Mouse (Mus musculus) kidney, embryonic 15.5 days (tissue): ENCODE results near the gene Mycl. TPM values are rescaled to one million over a fixed set of nuclear protein-coding genes. Genes with fewer than 3 reads are reported as not detected.
A peak's percentile ranks its signal among the peaks of the same experiment; 100 is the strongest.

Experiments
- ATAC-seq: fragments of 200-750 bp; cut with Nextera tagmentation; replicated peaks from 2 replicates; pipeline ENCODE4 v1.8.0; 2017; ENCODE audit warnings: moderate TSS enrichment; ENCODE audit not compliant: low FRiP score
- H3K27ac ChIP-seq: fragments of 300-500 bp; sonication (generic); 2 replicates; pipeline ENCODE4 v1.5.1; 2015; ENCODE audit warnings: mild to moderate bottlenecking, inconsistent platforms
- H3K27me3 ChIP-seq: fragments of 300-500 bp; sonication (generic); 2 replicates; pipeline ENCODE4 v1.6.1; 2015; ENCODE audit warnings: inconsistent platforms
- H3K36me3 ChIP-seq: fragments of 300-500 bp; sonication (generic); 2 replicates; pipeline ENCODE4 v1.6.1; 2015; ENCODE audit warnings: inconsistent platforms
- H3K4me1 ChIP-seq: fragments of 300-500 bp; sonication (generic); 2 replicates; pipeline ENCODE4 v1.6.1; 2015; ENCODE audit warnings: inconsistent platforms
- H3K4me2 ChIP-seq: fragments of 300-500 bp; sonication (generic); 2 replicates; pipeline ENCODE4 v1.6.1; 2015; ENCODE audit warnings: moderate library complexity, mild to moderate bottlenecking, inconsistent platforms
- H3K4me3 ChIP-seq: fragments of 300-500 bp; sonication (generic); replicated peaks from 2 replicates; pipeline ENCODE4 v1.5.1; 2015; ENCODE audit warnings: mild to moderate bottlenecking, inconsistent platforms
- H3K9ac ChIP-seq: fragments of 300-500 bp; sonication (generic); 2 replicates; pipeline ENCODE4 v1.6.1; 2015; ENCODE audit warnings: mild to moderate bottlenecking, inconsistent platforms
- H3K9me3 ChIP-seq: fragments of 300-500 bp; sonication (generic); replicated peaks from 2 replicates; pipeline ENCODE4 v1.6.1; 2016; ENCODE audit warnings: inconsistent platforms
- WGBS: fragments of 180-500 bp; shearing (Covaris S2); methylation state at CpG from one replicate; pipeline ENCODE4 v1.1.7; 2015; ENCODE audit warnings: mixed read lengths; 5-methylcytosine and 5-hydroxymethylcytosine counted together
- polyA plus RNA-seq: library from polyadenylated mRNA; unstranded; fragments of >200 nt; fragmentation: Nextera tagmentation; extraction: Ambion mirVana; gene quantifications from 2 replicates; pipeline ENCODE4 v1.2.1, GENCODE M21; 2015

Gene Mycl
- polyA plus RNA-seq, 1 experiment from 2014 or later, result 8.1 TPM

- Histone ChIP-seq H3K9ac (peak overlapping the region; percentile 48; the same call in 1 of the 2 replicates), H3K4me1 (peaks cover 45% of the 10 kb centered on the region), H3K9me3 (no peaks in the 10 kb centered on the region), H3K4me3 (peak overlapping the region; percentile 58), H3K27me3 (peaks cover 32% of the 10 kb centered on the region), H3K4me2 (peak overlapping the region; percentile 99), H3K27ac (no peak overlapping the region), H3K36me3 (no peaks in the 10 kb centered on the region)
- no peak for ATAC-seq
- WGBS, result 27% methylated on average over 6 of the region's 6 CpGs
These were observed 33.9 kb upstream of the Mycl start for GRCm38 (mm10) chr4:122961589-122961988.

GRCm38 (mm10) chr4:122962751-122963150 is 32.7 kb upstream of the Mycl start:
- WGBS, result 55% methylated on average over 8 of the region's 8 CpGs

GRCm38 (mm10) chr4:122968106-122968505 is 27.3 kb upstream of the Mycl start:
- no peak for ATAC-seq

More at GRCm38 (mm10) chr4:122962751-122963150, 32.7 kb upstream of the Mycl start:
- Histone ChIP-seq H3K4me2 (no peak overlapping the region), H3K9ac (no peak overlapping the region), H3K36me3 (no peaks in the 10 kb centered on the region), H3K27me3 (peaks cover 32% of the 10 kb centered on the region), H3K27ac (no peak overlapping the region), H3K9me3 (no peaks in the 10 kb centered on the region), H3K4me3 (no peak overlapping the region), H3K4me1 (peaks cover 45% of the 10 kb centered on the region)
- no peak for ATAC-seq

GRCm38 (mm10) chr4:122971191-122971590 is 24.3 kb upstream of the Mycl start:
- peaks cover 7% of the 10 kb centered on the region; the same call in 1 of the 2 replicates for H3K4me1 ChIP-seq
- H3K27ac ChIP-seq, result no peak overlapping the region
- H3K4me3 ChIP-seq, result no peak overlapping the region
- 0 out of 2 replicates have a peak, but pooled peaks cover 2% of the 10 kb centered on the region for H3K27me3 ChIP-seq
- 78% methylated on average over 4 of the region's 4 CpGs for WGBS
- ATAC-seq, result no peak
- no peaks in the 10 kb centered on the region for H3K36me3 ChIP-seq
- no peak overlapping the region for H3K9ac ChIP-seq
- H3K9me3 ChIP-seq, result no peaks in the 10 kb centered on the region
- no peak overlapping the region for H3K4me2 ChIP-seq

More at GRCm38 (mm10) chr4:122968106-122968505, 27.3 kb upstream of the Mycl start:
- no peaks in the 10 kb centered on the region for H3K9me3 ChIP-seq
- H3K4me3 ChIP-seq, result no peak overlapping the region
- H3K9ac ChIP-seq, result no peak overlapping the region
- no peak overlapping the region for H3K27ac ChIP-seq
- WGBS, result 88% methylated on average over 4 of the region's 4 CpGs
- H3K4me2 ChIP-seq, result no peak overlapping the region
- H3K27me3 ChIP-seq, result 0 out of 2 replicates have a peak, but pooled peaks cover 2% of the 10 kb centered on the region
- H3K36me3 ChIP-seq, result no peaks in the 10 kb centered on the region
- no peaks in the 10 kb centered on the region for H3K4me1 ChIP-seq

GRCm38 (mm10) chr4:122971646-122972045 is 23.8 kb upstream of the Mycl start:
- Histone ChIP-seq H3K27ac (no peak overlapping the region), H3K4me2 (no peak overlapping the region), H3K4me3 (no peak overlapping the region), H3K9me3 (no peaks in the 10 kb centered on the region), H3K36me3 (no peaks in the 10 kb centered on the region), H3K9ac (no peak overlapping the region), H3K27me3 (0 out of 2 replicates have a peak, but pooled peaks cover 2% of the 10 kb centered on the region), H3K4me1 (peaks cover 7% of the 10 kb centered on the region; the same call in 1 of the 2 replicates)
- 81% methylated on average over 4 of the region's 4 CpGs for WGBS
- ATAC-seq, result no peak

GRCm38 (mm10) chr4:122972056-122972455 is 23.4 kb upstream of the Mycl start:
- no peak for ATAC-seq
- WGBS, result 69% methylated on average over 8 of the region's 8 CpGs
- H3K4me1 ChIP-seq, result peaks cover 7% of the 10 kb centered on the region; the same call in 1 of the 2 replicates

GRCm38 (mm10) chr4:122974976-122975520 is 20.4 kb upstream of the Mycl start:
- no peaks in the 10 kb centered on the region for H3K9me3 ChIP-seq
- no peaks in the 10 kb centered on the region for H3K36me3 ChIP-seq
- ATAC-seq, result peak; percentile 77; the same call in 1 of the 2 replicates
- H3K4me3 ChIP-seq, result no peak overlapping the region
- 0 out of 2 replicates have a peak, but pooled peaks cover 2% of the 10 kb centered on the region for H3K27me3 ChIP-seq
- H3K27ac ChIP-seq, result no peak overlapping the region
- WGBS, result 45% methylated on average over 5 of the region's 5 CpGs
- H3K9ac ChIP-seq, result no peak overlapping the region
- H3K4me1 ChIP-seq, result peaks cover 7% of the 10 kb centered on the region; the same call in 1 of the 2 replicates
- no peak overlapping the region for H3K4me2 ChIP-seq

More at GRCm38 (mm10) chr4:122972056-122972455, 23.4 kb upstream of the Mycl start:
- Histone ChIP-seq H3K4me2 (no peak overlapping the region), H3K36me3 (no peaks in the 10 kb centered on the region), H3K9me3 (no peaks in the 10 kb centered on the region), H3K27ac (no peak overlapping the region), H3K4me3 (no peak overlapping the region), H3K27me3 (0 out of 2 replicates have a peak, but pooled peaks cover 2% of the 10 kb centered on the region), H3K9ac (no peak overlapping the region)

- no peak for ATAC-seq
- Histone ChIP-seq H3K9me3 (no peaks in the 10 kb centered on the region), H3K27me3 (peaks cover under 1% of the 10 kb centered on the region; the same call in 1 of the 2 replicates), H3K36me3 (no peaks in the 10 kb centered on the region), H3K4me1 (peaks cover 17% of the 10 kb centered on the region), H3K4me3 (no peak overlapping the region), H3K9ac (no peak overlapping the region), H3K4me2 (no peak overlapping the region), H3K27ac (no peak overlapping the region)
- 77% methylated on average over 4 of the region's 4 CpGs for WGBS
These were observed 18.6 kb upstream of the Mycl start for GRCm38 (mm10) chr4:122976885-122977284.

- peaks cover 28% of the 10 kb centered on the region for H3K4me1 ChIP-seq
- 62% methylated on average over 2 of the region's 2 CpGs for WGBS
- H3K4me3 ChIP-seq, result no peak overlapping the region
- ATAC-seq, result no peak
- H3K4me2 ChIP-seq, result no peak overlapping the region
- H3K27ac ChIP-seq, result no peak overlapping the region
- peaks cover 15% of the 10 kb centered on the region for H3K27me3 ChIP-seq
- H3K36me3 ChIP-seq, result no peaks in the 10 kb centered on the region
- no peak overlapping the region for H3K9ac ChIP-seq
- H3K9me3 ChIP-seq, result no peaks in the 10 kb centered on the region
These were observed 16.6 kb upstream of the Mycl start for GRCm38 (mm10) chr4:122978850-122979249.

- no peak for ATAC-seq
- 82% methylated on average over 3 of the region's 3 CpGs for WGBS
These were observed 15.6 kb upstream of the Mycl start for GRCm38 (mm10) chr4:122979826-122980225.

GRCm38 (mm10) chr4:122980684-122981083 is 14.8 kb upstream of the Mycl start:
- 69% methylated on average over 2 of the region's 2 CpGs for WGBS
- H3K36me3 ChIP-seq, result no peaks in the 10 kb centered on the region
- no peaks in the 10 kb centered on the region for H3K9me3 ChIP-seq
- no peak overlapping the region for H3K27ac ChIP-seq
- H3K27me3 ChIP-seq, result peaks cover 22% of the 10 kb centered on the region
- no peak for ATAC-seq
- H3K4me2 ChIP-seq, result no peak overlapping the region
- no peak overlapping the region for H3K4me3 ChIP-seq
- peaks cover 22% of the 10 kb centered on the region for H3K4me1 ChIP-seq
- no peak overlapping the region for H3K9ac ChIP-seq

More at GRCm38 (mm10) chr4:122979826-122980225, 15.6 kb upstream of the Mycl start:
- H3K9me3 ChIP-seq, result no peaks in the 10 kb centered on the region
- no peaks in the 10 kb centered on the region for H3K36me3 ChIP-seq
- H3K27me3 ChIP-seq, result peaks cover 22% of the 10 kb centered on the region
- no peak overlapping the region for H3K9ac ChIP-seq
- no peak overlapping the region for H3K4me3 ChIP-seq
- H3K27ac ChIP-seq, result no peak overlapping the region
- peaks cover 28% of the 10 kb centered on the region for H3K4me1 ChIP-seq
- H3K4me2 ChIP-seq, result no peak overlapping the region

GRCm38 (mm10) chr4:122981238-122981637 is 14.2 kb upstream of the Mycl start:
- Histone ChIP-seq H3K4me2 (no peak overlapping the region), H3K9ac (no peak overlapping the region), H3K36me3 (no peaks in the 10 kb centered on the region), H3K27me3 (peaks cover 25% of the 10 kb centered on the region), H3K4me1 (peaks cover 22% of the 10 kb centered on the region), H3K9me3 (no peaks in the 10 kb centered on the region), H3K27ac (no peak overlapping the region), H3K4me3 (no peak overlapping the region)
- WGBS, result 73% methylated on average over 7 of the region's 7 CpGs
- no peak for ATAC-seq
